Mouse (Mus musculus): ENCODE results near the gene Cd247. TPM values are rescaled to one million over a fixed set of nuclear protein-coding genes. Genes with fewer than 3 reads are reported as not detected.

The Cd247 gene
- polyA plus RNA-seq, 1 experiment = not detected

GRCm38 (mm10) chr1:165762914-165763634 lies 25.4 kb upstream of the Cd247 start:
- TF ChIP-seq TCF3 (IDR thresholded peaks at IDR 0.05; ENCODE audit: insufficient read length, low read depth) (no peak), CEBPB (IDR thresholded peaks at IDR 0.05; ENCODE audit: insufficient read depth, poor library complexity, severe bottlenecking) (no peak), MYOG (IDR thresholded peaks at IDR 0.05; ENCODE audit: control insufficient read depth in 1 of 3, insufficient read depth in 1 of 3, insufficient read length in 2 of 3, low read depth in 2 of 3) (no peak), USF1 (IDR thresholded peaks at IDR 0.05; ENCODE audit: low read depth) (no peak), REST (IDR thresholded peaks at IDR 0.05; ENCODE audit: insufficient read depth, insufficient read length) (no peak), TCF12 (IDR thresholded peaks at IDR 0.05; ENCODE audit: insufficient read depth, poor library complexity, severe bottlenecking) (no peak), MAX (IDR thresholded peaks at IDR 0.05; ENCODE audit: low read depth) (no peak), POLR2AphosphoS2 (IDR thresholded peaks at IDR 0.05; ENCODE audit: insufficient read length, low read depth) (no peak), SRF (IDR thresholded peaks at IDR 0.05; ENCODE audit: control insufficient read depth, insufficient read length, low read depth) (no peak), E2F4 (IDR thresholded peaks at IDR 0.05; ENCODE audit: insufficient read depth) (no peak), MYOD1 (IDR thresholded peaks at IDR 0.05; ENCODE audit: control insufficient read depth in 1 of 3, insufficient read length in 2 of 3, low read depth in 2 of 3) (no peak), POLR2A (IDR thresholded peaks at IDR 0.05; ENCODE audit: insufficient read length, low read depth) (no peak)
- Histone ChIP-seq H3K79me2 (ENCODE audit: control insufficient read depth, insufficient read depth) (no peaks in the 10 kb centered on the region), H3ac (ENCODE audit: control insufficient read depth, insufficient read length) (peak overlapping the region; percentile 34), H3K27me3 (ENCODE audit: control insufficient read depth, insufficient read depth, insufficient read length) (no peaks in the 10 kb centered on the region), H3K4me3 (peak overlapping the region; percentile 35), H3K4me2 (ENCODE audit: low read depth) (peak overlapping the region; percentile 85), H3K36me3 (ENCODE audit: control insufficient read depth, insufficient read depth) (no peaks in the 10 kb centered on the region)

DNA sequence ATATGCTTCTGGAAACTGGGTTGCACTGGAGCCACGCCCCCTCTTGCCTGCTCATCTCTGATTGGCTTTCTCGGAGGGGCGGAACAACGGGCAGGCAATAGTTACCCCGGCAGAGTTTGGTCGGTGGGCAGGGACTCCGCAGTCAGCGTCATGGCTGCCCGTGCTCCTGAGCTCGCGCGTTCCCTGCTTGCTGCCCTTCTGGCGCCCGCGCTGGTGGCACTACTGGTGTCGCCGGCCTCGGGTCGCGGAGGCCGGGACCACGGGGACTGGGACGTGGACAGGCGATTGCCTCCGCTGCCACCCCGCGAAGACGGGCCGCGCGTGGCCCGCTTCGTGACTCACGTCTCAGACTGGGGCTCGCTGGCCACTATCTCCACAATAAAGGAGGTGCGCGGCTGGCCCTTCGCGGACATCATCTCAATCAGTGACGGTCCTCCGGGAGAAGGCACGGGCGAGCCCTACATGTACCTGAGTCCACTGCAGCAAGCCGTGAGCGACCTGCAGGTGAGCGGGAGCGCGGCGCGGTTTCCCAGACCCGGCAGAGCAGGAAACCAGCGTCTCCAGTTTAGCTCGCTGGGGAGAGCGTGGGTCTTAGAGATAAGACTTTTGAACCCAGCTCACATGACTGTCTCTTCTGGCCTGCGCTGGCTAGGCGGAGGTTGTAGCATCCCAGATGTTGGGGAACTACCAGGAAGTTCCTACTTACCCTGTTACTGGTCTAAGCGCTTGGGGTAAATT lies 24.7 kb upstream of the Cd247 start, which contains the start of gene Creg1:
Gene Creg1 (plus strand): TSS at position 112 of the 738 bp plus-strand sequence.
- TF ChIP-seq CEBPB (IDR thresholded peaks at IDR 0.05; ENCODE audit: insufficient read depth, poor library complexity, severe bottlenecking) (no peak), MYOG (IDR thresholded peaks at IDR 0.05; ENCODE audit: control insufficient read depth in 1 of 3, insufficient read depth in 1 of 3, insufficient read length in 2 of 3, low read depth in 2 of 3) (no peak), USF1 (IDR thresholded peaks at IDR 0.05; ENCODE audit: low read depth) (no peak), REST (IDR thresholded peaks at IDR 0.05; ENCODE audit: insufficient read depth, insufficient read length) (peak; percentile 21), TCF3 (IDR thresholded peaks at IDR 0.05; ENCODE audit: insufficient read length, low read depth) (no peak), E2F4 (IDR thresholded peaks at IDR 0.05; ENCODE audit: insufficient read depth) (no peak), POLR2AphosphoS2 (IDR thresholded peaks at IDR 0.05; ENCODE audit: insufficient read length, low read depth) (peak; percentile 96), MAX (IDR thresholded peaks at IDR 0.05; ENCODE audit: low read depth) (no peak), TCF12 (IDR thresholded peaks at IDR 0.05; ENCODE audit: insufficient read depth, poor library complexity, severe bottlenecking) (no peak), MYOD1 (IDR thresholded peaks at IDR 0.05; ENCODE audit: control insufficient read depth in 1 of 3, insufficient read length in 2 of 3, low read depth in 2 of 3) (peak in 1 of 3 experiments; percentile 8), POLR2A (IDR thresholded peaks at IDR 0.05; ENCODE audit: insufficient read length, low read depth) (peak; percentile 99), SRF (IDR thresholded peaks at IDR 0.05; ENCODE audit: control insufficient read depth, insufficient read length, low read depth) (no peak)
- Histone ChIP-seq H3K4me2 (ENCODE audit: low read depth) (peak within 1 kb of the TSS; percentile 85), H3K79me2 (ENCODE audit: control insufficient read depth, insufficient read depth) (no peaks in the 10 kb centered on the region), H3K4me3 (peak within 1 kb of the TSS; percentile 35), H3ac (ENCODE audit: control insufficient read depth, insufficient read length) (peak within 1 kb of the TSS; percentile 34), H3K36me3 (ENCODE audit: control insufficient read depth, insufficient read depth) (no peaks in the 10 kb centered on the region), H3K27me3 (ENCODE audit: control insufficient read depth, insufficient read depth, insufficient read length) (no peaks in the 10 kb centered on the region)

DNA sequence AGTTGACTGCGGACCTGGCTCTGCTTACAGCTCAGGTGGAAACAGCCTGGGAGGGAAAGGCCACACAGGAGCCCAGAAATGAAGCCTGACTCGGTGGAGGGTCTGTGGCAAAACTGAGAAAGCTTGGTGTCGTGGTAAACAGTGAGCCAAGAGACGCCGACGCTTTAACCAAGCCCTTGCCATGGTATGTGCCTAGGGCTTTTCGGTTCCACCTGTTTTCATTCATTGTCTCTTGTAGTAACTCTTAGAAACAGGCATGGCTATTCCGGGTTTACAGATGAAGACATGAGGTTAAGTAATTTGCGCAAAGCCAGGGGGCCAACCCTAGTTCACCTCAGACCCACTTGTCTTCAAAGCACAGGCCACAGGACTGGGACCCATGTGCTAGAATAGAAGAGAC lies 23.9 kb upstream of the Cd247 start:
- no peak overlapping the region for H3ac ChIP-seq (ENCODE audit: control insufficient read depth, insufficient read length)
- H3K79me2 ChIP-seq (ENCODE audit: control insufficient read depth, insufficient read depth) = no peaks in the 10 kb centered on the region
- peak overlapping the region; percentile 35 for H3K4me3 ChIP-seq
- no peaks in the 10 kb centered on the region for H3K36me3 ChIP-seq (ENCODE audit: control insufficient read depth, insufficient read depth)
- TF ChIP-seq SRF (IDR thresholded peaks at IDR 0.05; ENCODE audit: control insufficient read depth, insufficient read length, low read depth) (no peak), TCF3 (IDR thresholded peaks at IDR 0.05; ENCODE audit: insufficient read length, low read depth) (no peak), MYOD1 (IDR thresholded peaks at IDR 0.05; ENCODE audit: control insufficient read depth in 1 of 3, insufficient read length in 2 of 3, low read depth in 2 of 3) (no peak), MAX (IDR thresholded peaks at IDR 0.05; ENCODE audit: low read depth) (no peak), REST (IDR thresholded peaks at IDR 0.05; ENCODE audit: insufficient read depth, insufficient read length) (no peak), POLR2AphosphoS2 (IDR thresholded peaks at IDR 0.05; ENCODE audit: insufficient read length, low read depth) (no peak), TCF12 (IDR thresholded peaks at IDR 0.05; ENCODE audit: insufficient read depth, poor library complexity, severe bottlenecking) (no peak), E2F4 (IDR thresholded peaks at IDR 0.05; ENCODE audit: insufficient read depth) (no peak), USF1 (IDR thresholded peaks at IDR 0.05; ENCODE audit: low read depth) (no peak), MYOG (IDR thresholded peaks at IDR 0.05; ENCODE audit: control insufficient read depth in 1 of 3, insufficient read depth in 1 of 3, insufficient read length in 2 of 3, low read depth in 2 of 3) (no peak), CEBPB (IDR thresholded peaks at IDR 0.05; ENCODE audit: insufficient read depth, poor library complexity, severe bottlenecking) (no peak), POLR2A (IDR thresholded peaks at IDR 0.05; ENCODE audit: insufficient read length, low read depth) (no peak)
- peak overlapping the region; percentile 85 for H3K4me2 ChIP-seq (ENCODE audit: low read depth)
- H3K27me3 ChIP-seq (ENCODE audit: control insufficient read depth, insufficient read depth, insufficient read length) = no peaks in the 10 kb centered on the region

DNA sequence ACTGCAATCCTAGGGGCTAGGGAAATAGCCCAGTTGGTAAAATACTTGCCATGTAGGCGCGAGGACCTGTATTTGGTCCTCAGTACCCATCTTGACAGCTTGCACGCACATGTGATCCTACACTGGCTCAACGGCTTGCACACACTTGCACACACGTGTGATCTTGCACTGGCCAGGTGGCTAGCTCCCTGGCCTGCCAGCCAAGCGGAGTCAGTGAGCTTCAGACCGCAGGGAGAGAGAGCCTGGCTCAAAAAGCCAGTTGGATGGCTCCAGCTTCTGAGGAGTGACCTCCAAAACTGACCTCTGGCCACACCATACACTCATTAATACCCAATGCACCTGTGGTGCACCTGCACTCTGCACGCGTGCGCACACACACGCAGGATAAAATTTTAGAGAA lies 23.4 kb upstream of the Cd247 start:
- Histone ChIP-seq H3K27me3 (ENCODE audit: control insufficient read depth, insufficient read depth, insufficient read length) (no peaks in the 10 kb centered on the region), H3ac (ENCODE audit: control insufficient read depth, insufficient read length) (no peak overlapping the region), H3K4me3 (no peak overlapping the region), H3K4me2 (ENCODE audit: low read depth) (no peak overlapping the region), H3K79me2 (ENCODE audit: control insufficient read depth, insufficient read depth) (no peaks in the 10 kb centered on the region), H3K36me3 (ENCODE audit: control insufficient read depth, insufficient read depth) (peaks cover 2% of the 10 kb centered on the region)
- TF ChIP-seq TCF12 (IDR thresholded peaks at IDR 0.05; ENCODE audit: insufficient read depth, poor library complexity, severe bottlenecking) = no peak
- no peak for TF ChIP-seq MYOD1 (IDR thresholded peaks at IDR 0.05; ENCODE audit: control insufficient read depth in 1 of 3, insufficient read length in 2 of 3, low read depth in 2 of 3)
- no peak for TF ChIP-seq USF1 (IDR thresholded peaks at IDR 0.05; ENCODE audit: low read depth)
- no peak for TF ChIP-seq E2F4 (IDR thresholded peaks at IDR 0.05; ENCODE audit: insufficient read depth)
- TF ChIP-seq MYOG (IDR thresholded peaks at IDR 0.05; ENCODE audit: control insufficient read depth in 1 of 3, insufficient read depth in 1 of 3, insufficient read length in 2 of 3, low read depth in 2 of 3) = no peak
- no peak for TF ChIP-seq POLR2A (IDR thresholded peaks at IDR 0.05; ENCODE audit: insufficient read length, low read depth)
- no peak for TF ChIP-seq REST (IDR thresholded peaks at IDR 0.05; ENCODE audit: insufficient read depth, insufficient read length)
- no peak for TF ChIP-seq MAX (IDR thresholded peaks at IDR 0.05; ENCODE audit: low read depth)
- TF ChIP-seq TCF3 (IDR thresholded peaks at IDR 0.05; ENCODE audit: insufficient read length, low read depth) = no peak
